Mouse (Mus musculus): ENCODE measurements around the gene Akirin2. TPM values are rescaled to one million over a fixed set of nuclear protein-coding genes. Genes with fewer than 3 reads are reported as not detected.

Gene Akirin2
- polyA plus RNA-seq, 1 experiment from 2014 or later = 57.9 TPM

DNA sequence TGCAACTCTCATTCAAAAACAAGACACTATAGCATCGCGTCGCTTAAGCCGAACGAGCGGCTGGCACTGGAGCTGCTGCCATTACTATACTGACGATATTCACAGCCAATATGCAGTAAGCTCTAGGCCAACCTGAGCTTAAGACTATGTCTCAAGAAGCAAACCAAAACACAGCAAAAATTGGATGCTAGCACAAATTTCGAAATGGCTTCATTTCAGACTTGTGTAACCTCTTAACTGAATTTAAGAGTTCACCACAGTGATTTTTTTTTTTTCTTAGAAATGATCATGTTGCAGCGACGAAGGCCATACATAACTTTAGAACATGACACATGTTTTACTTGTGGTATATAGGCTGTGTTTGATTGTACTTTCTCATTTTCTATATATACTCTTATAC lies 55.9 kb downstream of the Akirin2 start:
- H3K36me3 ChIP-seq = peaks cover 23% of the 10 kb centered on the region
- WGBS = 93% methylated on average over 10 of the region's 10 CpGs
- H3K4me3 ChIP-seq (replicated peaks) = no peak overlapping the region
- H3K27me3 ChIP-seq (replicated peaks) = no peaks in the 10 kb centered on the region
- H3K27ac ChIP-seq = no peak overlapping the region
- H3K4me2 ChIP-seq = no peak overlapping the region
- no peak overlapping the region for H3K9ac ChIP-seq
- ATAC-seq (ENCODE audit: insufficient read depth, low FRiP score, low read depth) = no peak
- no peaks in the 10 kb centered on the region for H3K4me1 ChIP-seq
- no peaks in the 10 kb centered on the region for H3K9me3 ChIP-seq

- no peaks in the 10 kb centered on the region for H3K9me3 ChIP-seq
- peak overlapping the region; percentile 78 for H3K4me3 ChIP-seq (replicated peaks)
- H3K4me2 ChIP-seq = peak overlapping the region; percentile 65
- 0 out of 2 replicates have a peak, but pooled peaks cover 2% of the 10 kb centered on the region for H3K36me3 ChIP-seq
- peak overlapping the region; percentile 80 for H3K9ac ChIP-seq
- no peaks in the 10 kb centered on the region for H3K27me3 ChIP-seq (replicated peaks)
- no peak overlapping the region; the same call in 1 of the 2 replicates for H3K27ac ChIP-seq
- H3K4me1 ChIP-seq = peaks cover 11% of the 10 kb centered on the region
- WGBS = 75% methylated on average over 6 of the region's 6 CpGs
- no peak for ATAC-seq (ENCODE audit: insufficient read depth, low FRiP score, low read depth)
These were observed 62.9 kb downstream of the Akirin2 start for GRCm38 (mm10) chr4:34613571-34614145.

GRCm38 (mm10) chr4:34614630-34615094 lies 63.9 kb downstream of the Akirin2 start, which contains the start of the genes Orc3 and Rars2:
TSS of gene Orc3 (minus strand) at chr4:34614944.
TSS of gene Rars2 (plus strand) at chr4:34614957.
- peak within 1 kb of the TSS; percentile 85 for H3K27ac ChIP-seq
- no peaks in the 10 kb centered on the region for H3K36me3 ChIP-seq
- WGBS = under 1% methylated on average over 42 of the region's 42 CpGs
- peak within 1 kb of the TSS; percentile 78 for H3K4me3 ChIP-seq (replicated peaks)
- ATAC-seq (ENCODE audit: insufficient read depth, low FRiP score, low read depth) = peak; percentile 98
- peaks cover 11% of the 10 kb centered on the region for H3K4me1 ChIP-seq
- no peaks in the 10 kb centered on the region for H3K9me3 ChIP-seq
- H3K9ac ChIP-seq = peak within 1 kb of the TSS; percentile 80
- H3K27me3 ChIP-seq (replicated peaks) = no peaks in the 10 kb centered on the region
- H3K4me2 ChIP-seq = peak within 1 kb of the TSS; percentile 73

DNA sequence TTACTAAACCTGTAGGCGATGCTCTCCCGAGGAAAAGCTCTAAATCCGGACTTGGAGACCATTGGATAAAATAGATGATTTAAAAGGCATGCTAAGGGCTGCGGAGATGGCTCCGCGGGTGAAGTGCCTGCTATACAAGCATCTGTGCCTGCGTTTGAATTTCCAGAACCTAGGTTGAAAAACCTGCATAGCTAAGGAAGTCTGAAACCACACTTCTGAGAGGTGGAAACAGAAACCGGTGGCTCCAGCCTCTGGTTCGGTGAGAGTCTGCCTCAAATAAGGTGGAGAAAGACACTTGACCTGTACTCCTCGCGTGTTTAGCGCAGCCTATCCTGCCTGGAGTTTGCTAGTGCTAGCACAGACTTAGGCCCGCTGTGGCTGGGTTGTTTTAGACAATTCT lies 64.6 kb downstream of the Akirin2 start:
- H3K4me3 ChIP-seq (replicated peaks) = peak overlapping the region; percentile 78
- H3K9ac ChIP-seq = peak overlapping the region; percentile 76
- H3K36me3 ChIP-seq = no peaks in the 10 kb centered on the region
- H3K27me3 ChIP-seq (replicated peaks) = no peaks in the 10 kb centered on the region
- WGBS = 0% methylated on average over 13 of the region's 13 CpGs
- ATAC-seq (ENCODE audit: insufficient read depth, low FRiP score, low read depth) = no peak
- peak overlapping the region; percentile 85 for H3K27ac ChIP-seq
- no peaks in the 10 kb centered on the region for H3K9me3 ChIP-seq
- peak overlapping the region; percentile 73 for H3K4me2 ChIP-seq
- H3K4me1 ChIP-seq = peaks cover 11% of the 10 kb centered on the region

GRCm38 (mm10) chr4:34616146-34616545 lies 65.4 kb downstream of the Akirin2 start:
- Histone ChIP-seq H3K27ac (no peak overlapping the region), H3K9ac (no peak overlapping the region), H3K4me2 (peak overlapping the region; percentile 73), H3K4me3 (replicated peaks) (peak overlapping the region; percentile 78; the same call in 1 of the 2 replicates), H3K36me3 (no peaks in the 10 kb centered on the region), H3K27me3 (replicated peaks) (no peaks in the 10 kb centered on the region), H3K9me3 (no peaks in the 10 kb centered on the region), H3K4me1 (peaks cover 11% of the 10 kb centered on the region)
- ATAC-seq (ENCODE audit: insufficient read depth, low FRiP score, low read depth) = no peak
- 67% methylated on average over 8 of the region's 8 CpGs for WGBS

Other genes with a start within 250 kb of the Akirin2 start
- 71.9 and 81.5 TPM in 2 replicates for gene Orc3, start 64.0 kb downstream of the Akirin2 start, polyA plus RNA-seq (2015; fragmentation: Nextera tagmentation; extraction: Ambion mirVana)
- 66.1 and 68.9 TPM in 2 replicates for gene Rars2, start 64.0 kb downstream of the Akirin2 start, polyA plus RNA-seq (2015; fragmentation: Nextera tagmentation; extraction: Ambion mirVana)
- 64.0 and 64.7 TPM in 2 replicates for gene Slc35a1, start 136.5 kb downstream of the Akirin2 start, polyA plus RNA-seq (2015; fragmentation: Nextera tagmentation; extraction: Ambion mirVana)
- gene Cfap206, start 179.3 kb downstream of the Akirin2 start, polyA plus RNA-seq (2015; fragmentation: Nextera tagmentation; extraction: Ambion mirVana) = 0.27 and 0.31 TPM in 2 replicates
- not detected in 2 replicates for gene Gm136, start 205.3 kb downstream of the Akirin2 start, polyA plus RNA-seq (2015; fragmentation: Nextera tagmentation; extraction: Ambion mirVana)
- gene Smim8, start 227.5 kb downstream of the Akirin2 start, polyA plus RNA-seq (2015; fragmentation: Nextera tagmentation; extraction: Ambion mirVana) = 41.1 and 43.0 TPM in 2 replicates